In the genomic region with DNA sequence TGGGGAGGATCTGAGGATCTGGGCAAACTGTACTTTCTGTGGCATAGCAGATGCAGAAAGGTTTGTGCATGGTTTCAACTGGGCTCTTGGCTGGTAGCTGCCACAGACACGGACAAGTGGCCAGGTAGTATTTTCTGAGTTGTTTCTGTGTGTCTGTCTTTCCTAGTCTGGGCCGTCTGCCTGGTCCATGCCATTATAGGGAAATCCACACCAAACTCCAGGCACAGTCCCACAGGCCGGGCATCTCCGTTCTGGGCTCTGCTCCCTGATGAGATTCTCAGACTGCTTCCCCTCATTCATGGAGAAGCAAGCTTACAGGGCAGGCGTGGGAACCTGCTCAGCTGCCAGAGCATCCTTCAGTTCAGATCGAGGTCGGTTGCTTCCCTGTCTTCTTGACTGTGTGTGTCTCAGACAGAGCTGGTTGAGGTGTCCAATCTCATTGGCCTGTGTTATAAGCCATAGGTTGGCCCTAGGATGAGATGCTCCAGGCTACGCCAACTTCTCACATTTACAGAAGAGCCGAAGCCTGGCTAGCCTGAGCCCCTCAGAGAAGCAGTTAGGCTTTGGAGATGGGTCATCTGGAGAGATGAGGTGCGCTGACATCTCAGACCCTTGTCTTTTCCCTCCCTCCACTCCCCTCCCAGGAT, we compare ENCODE assay signal across 8 mouse cellular contexts. TPM values are rescaled to one million over a fixed set of nuclear protein-coding genes. Genes with fewer than 3 reads are reported as not detected.
DNase-seq lines count a peak whose midpoint lies in the region; ATAC-seq and TF ChIP-seq lines count a peak whose summit lies in the region.

P4ha2 (plus strand) TSS at position 51 of the 647 bp plus-strand sequence.

- peak; percentile 48 for ATAC-seq in hindbrain, postnatal 0 days
- peak; percentile 19 for ATAC-seq in midbrain, embryonic 11.5 days (ENCODE audit: low FRiP score)
- ATAC-seq in monocyte, adult 5-6 weeks (replicated peaks; ENCODE audit: insufficient number of reproducible peaks, low FRiP score, low TSS enrichment, poor library complexity, severe bottlenecking): no peak

- H3K27ac ChIP-seq in hindbrain, postnatal 0 days: peak within 1 kb of the TSS; percentile 8; the same call in 1 of the 2 replicates
- H3K27ac ChIP-seq in midbrain, embryonic 11.5 days (ENCODE audit: low read depth, low read length): no peak within 1 kb of the TSS

- no peak for TF ChIP-seq CTCF in hindbrain, postnatal 0 days (IDR thresholded peaks at IDR 0.05; ENCODE audit: low read depth)

- H3K9me3 ChIP-seq in hindbrain, postnatal 0 days (ENCODE audit: low read length): no peaks in the 10 kb centered on the region
- no peaks in the 10 kb centered on the region for H3K9me3 ChIP-seq in midbrain, embryonic 11.5 days (ENCODE audit: control insufficient read depth, low read length)

- peak within 1 kb of the TSS; percentile 57 for H3K4me3 ChIP-seq in hindbrain, postnatal 0 days (ENCODE audit: low read length)
- H3K4me3 ChIP-seq in midbrain, embryonic 11.5 days (ENCODE audit: low read depth, low read length): peak within 1 kb of the TSS; percentile 54

- H3K9ac ChIP-seq in hindbrain, postnatal 0 days (replicated peaks; ENCODE audit: low read length): peak within 1 kb of the TSS; percentile 68
- H3K9ac ChIP-seq in midbrain, embryonic 11.5 days (ENCODE audit: low read length): peak within 1 kb of the TSS; percentile 69

- peaks cover 12% of the 10 kb centered on the region; the same call in 1 of the 2 replicates for H3K4me1 ChIP-seq in hindbrain, postnatal 0 days (ENCODE audit: insufficient read depth, low read length)
- peaks cover 9% of the 10 kb centered on the region for H3K4me1 ChIP-seq in midbrain, embryonic 11.5 days (ENCODE audit: control insufficient read depth, insufficient read depth, low read length)

- H3K27me3 ChIP-seq in hindbrain, postnatal 0 days (ENCODE audit: insufficient read depth, low read length): no peaks in the 10 kb centered on the region
- peaks cover 13% of the 10 kb centered on the region for H3K27me3 ChIP-seq in midbrain, embryonic 11.5 days (ENCODE audit: control insufficient read depth, insufficient read depth, low read length)

- WGBS in hindbrain, postnatal 0 days: 39% methylated on average over 10 of the region's 10 CpGs
- WGBS in midbrain, embryonic 11.5 days: 42% methylated on average over 10 of the region's 10 CpGs

- H3K36me3 ChIP-seq in hindbrain, postnatal 0 days (ENCODE audit: insufficient read depth, low read length): no peaks in the 10 kb centered on the region
- H3K36me3 ChIP-seq in midbrain, embryonic 11.5 days (ENCODE audit: control insufficient read depth, insufficient read depth, low read length): no peaks in the 10 kb centered on the region

- H3K4me2 ChIP-seq in hindbrain, postnatal 0 days (ENCODE audit: low read depth, low read length): peak within 1 kb of the TSS; percentile 98
- H3K4me2 ChIP-seq in midbrain, embryonic 11.5 days: peak within 1 kb of the TSS; percentile 96

- peak; percentile 96 for DNase-seq in heart, adult 11 months
- no peak for DNase-seq in heart, adult 9 months (ENCODE audit: low spot score in 2 of 2)
- DNase-seq in adrenal gland, adult 18-20 months (ENCODE audit: low spot score in 2 of 2): no peak
- peak in 1 of 2 experiments; percentile 5 for DNase-seq in gastrocnemius, adult 8-10 months (ENCODE audit: low spot score in 2 of 2)
- peak; percentile 21 for DNase-seq in hindbrain, postnatal 0 days (ENCODE audit: low spot score)
- no peak for DNase-seq in midbrain, embryonic 11.5 days (ENCODE audit: low spot score, missing footprints)
- no peak for DNase-seq in kidney, postnatal 10 days

RNA-seq across cellular contexts. Expression of gene P4ha2, which starts in this region (rescaled TPM):
- total RNA-seq in adrenal gland, adult 18-20 months (2021): 10 to 100 TPM; 40.8 to 64.8 TPM
- total RNA-seq in gastrocnemius, adult 8-10 months (2022): 10 to 100 TPM; 28.2 to 33.7 (median 31.2) TPM
- 6.5 and 9.7 TPM in 2 replicates for total RNA-seq in hindbrain, postnatal 0 days (2014; rRNA removed)
- 8.4 and 9.0 TPM in 2 replicates for polyA plus RNA-seq in hindbrain, postnatal 0 days (2015; fragmentation: Nextera tagmentation; extraction: Ambion mirVana)
- polyA plus RNA-seq in midbrain, embryonic 11.5 days (2014; fragmentation: Nextera tagmentation; extraction: Ambion mirVana): 18.6 and 20.5 TPM in 2 replicates
- not detected in 3 replicates for total RNA-seq in monocyte, adult 5-6 weeks (2017)

Comparison
In these comparisons a context has a peak if more than half of its experiments do, and no peak if none do; other contexts are left out.
1. DNase-seq: peak in heart, adult 11 months (single experiment) and hindbrain, postnatal 0 days (single experiment); none in heart, adult 9 months (0 of 2), adrenal gland, adult 18-20 months (0 of 2), midbrain, embryonic 11.5 days (single experiment) and kidney, postnatal 10 days (single experiment).